Mouse (Mus musculus) liver, embryonic 18 days (tissue): Measurements from ENCODE around the gene Bglap2. TPM values are rescaled to one million over a fixed set of nuclear protein-coding genes. Genes with fewer than 3 reads are reported as not detected.

Experiments used
- polyA plus RNA-seq: library from polyadenylated mRNA; depleted of rRNA; stranded (reverse); fragments of >200 nt; gene quantifications from 2 replicates; pipeline ENCODE4 v1.2.3, GENCODE M21; 2012; rRNA removed

The Bglap2 gene
- not detected in 2 replicates for polyA plus RNA-seq

DNA sequence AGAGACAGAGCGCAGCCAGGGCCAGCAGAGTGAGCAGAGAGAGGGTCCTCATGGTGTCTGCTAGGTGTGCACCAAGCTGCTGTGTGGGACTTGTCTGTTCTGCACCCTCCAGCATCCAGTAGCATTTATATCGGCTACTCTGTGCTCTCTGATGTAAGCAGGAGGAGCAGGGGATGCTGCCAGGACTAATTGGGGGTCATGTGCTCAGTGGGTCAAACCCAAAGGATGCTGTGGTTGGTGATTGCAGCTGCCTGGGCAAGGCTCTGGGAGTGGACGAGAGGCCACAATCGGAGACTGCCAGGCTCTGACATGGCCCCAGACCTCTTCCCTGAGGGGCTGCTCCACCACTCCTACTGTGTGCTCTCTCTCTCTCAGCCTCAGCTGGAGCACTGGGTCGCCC is at the start of gene Bglap2:
Gene Bglap2, minus strand, starts transcription at position 101 of the 400 bp plus-strand sequence.

DNA sequence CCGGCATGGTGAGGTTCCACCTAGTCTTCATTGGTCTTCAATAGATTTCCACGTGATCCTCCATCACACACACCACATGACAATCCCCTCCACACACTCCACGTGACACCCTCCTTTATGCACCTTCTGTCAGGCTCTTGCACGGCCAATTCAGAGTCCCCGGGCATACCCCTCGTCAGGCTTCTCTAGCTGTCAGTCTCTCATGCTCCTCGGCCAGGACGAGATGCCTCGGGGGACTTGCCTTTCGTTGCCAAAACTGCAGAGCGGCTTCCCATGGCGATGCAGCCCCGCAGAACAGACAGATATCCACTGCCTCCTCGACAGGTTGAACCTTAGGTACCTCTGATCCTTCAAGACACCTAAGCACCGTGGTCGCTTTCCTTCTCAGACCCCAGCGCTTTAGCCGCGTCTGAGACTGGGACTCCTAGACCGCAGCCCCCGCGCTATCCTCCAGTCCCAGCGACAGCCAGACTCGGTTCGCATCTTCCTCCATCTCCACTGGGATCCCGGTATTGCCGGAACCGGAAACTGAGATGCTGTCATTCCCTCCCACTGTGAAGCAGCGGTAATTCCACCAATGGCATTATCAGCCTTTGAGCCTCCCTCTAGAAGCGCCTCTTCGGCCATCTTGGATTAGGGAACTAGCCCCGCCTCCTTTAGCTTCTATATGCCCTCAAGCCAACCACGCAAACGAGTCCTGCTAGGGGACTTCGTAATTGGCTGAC is 46.3 kb upstream of the Bglap2 start, which contains the start of gene Slc25a44:
Gene Slc25a44, minus strand, starts transcription at position 535 of the 725 bp plus-strand sequence.

DNA sequence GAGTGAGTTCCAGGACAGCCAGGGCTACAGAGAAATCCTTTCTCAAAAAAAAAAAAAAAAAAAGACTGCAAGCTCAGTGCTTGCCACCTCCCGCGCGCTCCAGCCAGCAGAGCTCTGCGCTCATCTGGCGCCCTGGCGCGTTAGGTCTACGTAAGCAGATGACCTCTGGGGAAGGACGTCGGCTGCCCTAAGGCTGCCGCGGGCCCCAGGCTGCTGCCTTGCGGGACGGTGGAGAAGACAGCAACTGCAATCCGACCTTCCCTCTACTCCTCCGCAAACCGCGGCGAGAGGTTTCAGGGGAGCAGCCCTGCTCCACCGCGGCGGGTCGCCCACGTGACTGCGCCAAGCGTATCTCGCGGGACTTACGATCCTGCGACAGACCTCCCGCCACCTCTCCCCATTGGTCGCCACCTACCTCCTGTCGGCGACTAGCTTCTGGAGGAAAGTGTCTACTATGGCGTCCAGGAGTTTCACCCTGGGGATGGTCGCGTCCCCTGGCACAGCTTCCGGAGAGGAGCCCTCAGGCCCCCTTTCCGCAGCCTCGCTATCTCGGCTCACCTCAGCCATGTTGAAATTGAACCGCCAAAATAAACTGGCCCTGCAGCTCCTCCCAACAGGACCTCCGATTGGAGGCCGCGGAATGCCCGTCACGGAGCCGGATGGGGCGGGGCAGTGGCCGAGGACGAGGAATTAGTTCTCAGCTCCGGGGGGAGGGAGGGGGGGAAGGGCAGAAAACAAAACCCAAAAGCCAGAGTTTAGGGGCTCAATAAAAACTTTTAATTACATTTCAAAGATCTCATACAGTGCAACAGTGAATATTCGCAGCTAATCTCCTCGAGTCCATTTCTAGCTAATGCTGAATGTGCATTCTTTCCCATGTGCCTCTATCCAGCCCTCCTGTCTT is 31.5 kb upstream of the Bglap2 start, which contains the start of gene Pmf1:
Gene Pmf1, minus strand, starts transcription at position 591 of the 904 bp plus-strand sequence.

DNA sequence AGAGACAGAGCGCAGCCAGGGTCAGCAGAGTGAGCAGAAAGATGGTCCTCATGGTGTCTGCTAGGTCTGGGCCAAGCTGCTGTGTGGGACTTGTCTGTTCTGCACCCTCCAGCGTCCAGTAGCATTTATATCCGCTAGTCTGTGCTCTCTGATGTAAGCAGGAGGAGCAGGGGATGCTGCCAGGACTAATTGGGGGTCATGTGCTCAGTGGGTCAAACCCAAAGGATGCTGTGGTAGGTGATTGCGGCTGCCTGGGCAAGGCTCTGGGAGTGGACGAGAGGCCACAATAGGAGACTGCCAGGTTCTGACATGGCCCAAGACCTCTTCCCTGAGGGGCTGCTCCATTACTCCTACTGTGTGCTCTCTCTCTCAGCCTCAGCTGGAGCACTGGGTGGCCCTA is 5.9 kb upstream of the Bglap2 start, which contains the start of gene Bglap:
Gene Bglap, minus strand, starts transcription at position 101 of the 400 bp plus-strand sequence.

DNA sequence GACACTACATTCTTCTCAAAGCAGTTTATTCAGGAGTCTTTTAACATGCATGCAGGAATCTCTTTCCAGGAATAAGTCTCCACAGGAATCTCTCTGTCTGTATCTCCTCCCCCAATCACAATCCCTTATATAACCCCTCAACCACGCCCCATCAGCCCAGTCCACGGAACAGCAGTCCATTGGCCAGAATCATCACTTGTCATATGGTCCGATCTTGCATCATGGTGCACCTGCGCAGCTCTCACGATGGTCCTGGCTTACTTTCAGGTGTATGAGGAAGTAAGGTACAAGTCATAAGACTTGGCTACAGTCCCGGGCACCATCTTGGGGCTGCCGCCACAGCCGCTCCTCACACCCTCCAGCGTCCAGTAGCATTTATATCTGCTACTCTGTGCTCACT is 5.9 kb downstream of the Bglap2 start, which contains the start of gene Bglap3:
Gene Bglap3, minus strand, starts transcription at position 101 of the 400 bp plus-strand sequence.

DNA sequence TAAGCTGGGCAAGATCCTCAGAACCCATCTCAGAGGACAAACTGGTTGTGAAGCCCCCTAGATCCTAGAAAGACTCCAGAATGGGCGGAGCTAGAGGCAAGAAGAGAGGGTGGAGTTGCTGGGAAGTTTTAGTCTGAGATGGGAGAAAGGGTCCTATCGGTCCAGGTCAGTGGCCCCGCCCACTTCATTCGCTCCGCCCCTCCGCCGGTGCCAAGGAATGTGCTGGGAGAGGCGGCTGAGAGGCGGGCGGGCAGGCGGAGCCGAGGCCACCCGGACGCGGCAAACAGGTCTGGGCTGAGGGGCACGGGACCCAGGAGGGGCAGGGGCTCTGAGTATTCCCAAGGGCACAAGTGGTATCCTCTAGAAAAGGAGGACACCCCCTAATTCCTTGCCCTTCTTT is 14.2 kb downstream of the Bglap2 start, which contains the start of gene Paqr6:
Gene Paqr6, plus strand, starts transcription at position 248 of the 400 bp plus-strand sequence.

DNA sequence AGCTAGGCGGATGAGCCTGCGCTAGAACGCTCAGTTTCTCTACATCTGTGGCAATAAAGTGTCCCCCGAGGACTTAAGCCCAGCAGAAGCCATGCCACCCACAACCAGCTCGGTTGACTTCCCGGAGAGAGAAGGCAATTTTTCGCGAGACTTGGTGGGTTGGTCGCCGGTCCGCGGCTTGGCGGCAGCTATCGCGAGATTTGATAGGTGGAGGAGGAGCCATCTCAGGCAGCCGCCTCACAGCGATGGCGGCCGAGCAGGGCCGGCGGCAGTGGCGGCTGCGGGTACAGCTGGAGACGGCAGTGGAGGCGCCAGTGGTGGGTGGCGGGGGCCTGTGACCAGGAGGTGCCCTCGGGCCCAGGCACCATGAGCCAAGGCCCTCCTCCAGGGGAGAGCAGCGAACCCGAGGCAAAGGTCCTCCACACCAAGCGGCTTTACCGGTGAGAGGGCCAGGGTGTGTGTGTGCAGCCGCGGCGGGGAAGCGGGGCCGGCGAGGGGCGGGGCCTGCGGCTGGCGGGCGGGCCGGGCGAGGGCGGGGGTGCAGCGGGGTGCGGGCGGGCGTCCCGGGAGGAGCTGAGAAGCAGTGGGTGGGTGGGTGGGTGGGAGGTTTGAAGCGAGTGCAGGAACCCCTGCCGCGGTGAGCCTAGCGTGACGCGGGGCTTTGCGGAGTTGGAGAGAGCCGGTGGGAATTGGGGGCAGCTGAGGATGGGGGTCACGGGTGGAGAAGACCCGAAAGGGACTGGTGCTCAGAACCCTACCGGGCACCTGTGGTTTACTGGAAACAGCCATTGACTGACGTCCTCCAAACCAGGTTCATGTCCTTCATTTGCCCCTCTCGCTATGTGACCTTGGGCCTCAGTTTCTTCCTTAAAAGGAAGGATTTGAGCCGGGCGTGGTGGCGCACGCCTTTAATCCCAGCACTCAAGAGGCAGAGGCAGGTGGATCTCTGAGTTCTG is 42.2 kb downstream of the Bglap2 start, which contains the start of the genes Tmem79 and Smg5:
Gene Tmem79, minus strand, starts transcription at position 91 of the 956 bp plus-strand sequence.
Gene Smg5, plus strand, starts transcription at position 203 of the 956 bp plus-strand sequence.

Other genes with a start within 250 kb of the Bglap2 start
- gene Mef2d, start 236.3 kb downstream of the Bglap2 start, polyA plus RNA-seq, result 9.0 and 11.5 TPM in 2 replicates
- gene Rhbg, start 124.0 kb downstream of the Bglap2 start, polyA plus RNA-seq, result 1.5 and 1.9 TPM in 2 replicates
- 0.08 TPM in 1 of 2 replicates, not detected in the other for gene Gm38392, start 91.5 kb downstream of the Bglap2 start, polyA plus RNA-seq
- 2.2 and 2.4 TPM in 2 replicates for gene Tsacc, start 81.7 kb downstream of the Bglap2 start, polyA plus RNA-seq
- gene Cct3, start 81.6 kb downstream of the Bglap2 start, polyA plus RNA-seq, result 116 and 118 TPM in 2 replicates
- 43.8 and 50.1 TPM in 2 replicates for gene Glmp, start 53.7 kb downstream of the Bglap2 start, polyA plus RNA-seq
- 0.58 and 0.64 TPM in 2 replicates for gene Tmem79, start 42.6 kb downstream of the Bglap2 start, polyA plus RNA-seq
- gene Smg5, start 42.4 kb downstream of the Bglap2 start, polyA plus RNA-seq, result 22.9 and 25.4 TPM in 2 replicates
- 2.5 and 3.6 TPM in 2 replicates for gene Paqr6, start 14.1 kb downstream of the Bglap2 start, polyA plus RNA-seq
- gene Bglap3, start 6.0 kb downstream of the Bglap2 start, polyA plus RNA-seq, result 0.35 and 0.79 TPM in 2 replicates
- 0.16 TPM in 1 of 2 replicates, not detected in the other for gene Bglap, start 5.8 kb upstream of the Bglap2 start, polyA plus RNA-seq
- gene Pmf1, start 31.6 kb upstream of the Bglap2 start, polyA plus RNA-seq, result 38.9 and 40.2 TPM in 2 replicates
- gene Slc25a44, start 46.4 kb upstream of the Bglap2 start, polyA plus RNA-seq, result 11.4 and 12.7 TPM in 2 replicates
- 30.0 and 30.8 TPM in 2 replicates for gene Sema4a, start 82.5 kb upstream of the Bglap2 start, polyA plus RNA-seq
- 37.0 and 37.6 TPM in 2 replicates for gene Lmna, start 131.3 kb upstream of the Bglap2 start, polyA plus RNA-seq
- 0.77 and 0.82 TPM in 2 replicates for gene Mex3a, start 153.7 kb upstream of the Bglap2 start, polyA plus RNA-seq
- 0.31 and 0.47 TPM in 2 replicates for gene Rab25, start 169.6 kb upstream of the Bglap2 start, polyA plus RNA-seq
- gene Lamtor2, start 174.4 kb upstream of the Bglap2 start, polyA plus RNA-seq, result 90.5 and 102 TPM in 2 replicates
- 22.9 and 26.9 TPM in 2 replicates for gene Ubqln4, start 175.1 kb upstream of the Bglap2 start, polyA plus RNA-seq
- gene Ssr2, start 197.2 kb upstream of the Bglap2 start, polyA plus RNA-seq, result 240 and 254 TPM in 2 replicates
- 9.6 and 11.4 TPM in 2 replicates for gene Arhgef2, start 227.3 kb upstream of the Bglap2 start, polyA plus RNA-seq